Mouse (Mus musculus) liver, embryonic 16.5 days (tissue): ENCODE results near the gene Chp2. TPM values are rescaled to one million over a fixed set of nuclear protein-coding genes. Genes with fewer than 3 reads are reported as not detected.

Experiments
- ATAC-seq: fragments of 200-750 bp; cut with Nextera tagmentation; 2 replicates; pipeline ENCODE4 v1.8.0; 2017; ENCODE audit warnings: low read depth, mild to moderate bottlenecking, moderate number of reproducible peaks, moderate library complexity
- H3K27ac ChIP-seq: fragments of 300-500 bp; sonication (generic); 2 replicates; pipeline ENCODE4 v1.5.1; 2014; ENCODE audit warnings: mild to moderate bottlenecking, low read length
- H3K27me3 ChIP-seq: fragments of 300-500 bp; sonication (generic); 2 replicates; pipeline ENCODE4 v1.6.1; 2014; ENCODE audit warnings: low read depth, low read length, mixed read lengths; ENCODE audit not compliant: control insufficient read depth, insufficient read depth
- H3K36me3 ChIP-seq: fragments of 300-500 bp; sonication (generic); 2 replicates; pipeline ENCODE4 v1.6.1; 2014; ENCODE audit warnings: mild to moderate bottlenecking; ENCODE audit not compliant: control insufficient read depth, insufficient read depth
- H3K4me1 ChIP-seq: fragments of 300-500 bp; sonication (generic); 2 replicates; pipeline ENCODE4 v1.6.1; 2014; ENCODE audit warnings: low read depth, low read length, mixed read lengths; ENCODE audit not compliant: control insufficient read depth
- H3K4me2 ChIP-seq: fragments of 300-500 bp; sonication (generic); 2 replicates; pipeline ENCODE4 v1.6.1; 2014; ENCODE audit warnings: low read depth, low read length, mixed read lengths
- H3K4me3 ChIP-seq: fragments of 300-500 bp; sonication (generic); 2 replicates; pipeline ENCODE4 v1.5.1; 2014; ENCODE audit warnings: low read depth, mild to moderate bottlenecking, low read length
- H3K9ac ChIP-seq: fragments of 300-500 bp; sonication (generic); 2 replicates; pipeline ENCODE4 v1.6.1; 2014; ENCODE audit warnings: low read depth, low read length
- H3K9me3 ChIP-seq: fragments of 300-500 bp; sonication (generic); replicated peaks from 2 replicates; pipeline ENCODE4 v1.6.1; 2016; ENCODE audit warnings: low read length; ENCODE audit not compliant: control insufficient read depth
- WGBS: fragments of 180-500 bp; shearing (Covaris S2); extraction: QIAGEN DNeasy Blood & Tissue Kit; methylation state at CpG from one replicate; pipeline ENCODE4 v1.1.7; 2014; ENCODE audit not compliant: insufficient replicate concordance; 5-methylcytosine and 5-hydroxymethylcytosine counted together
- polyA plus RNA-seq: library from polyadenylated mRNA; unstranded; fragments of >200 nt; fragmentation: Nextera tagmentation; extraction: Ambion mirVana; gene quantifications from 2 replicates; pipeline ENCODE4 v1.2.1, GENCODE M21; 2015

Gene Chp2
- polyA plus RNA-seq, 1 experiment from 2014 or later = 3.1 TPM

DNA sequence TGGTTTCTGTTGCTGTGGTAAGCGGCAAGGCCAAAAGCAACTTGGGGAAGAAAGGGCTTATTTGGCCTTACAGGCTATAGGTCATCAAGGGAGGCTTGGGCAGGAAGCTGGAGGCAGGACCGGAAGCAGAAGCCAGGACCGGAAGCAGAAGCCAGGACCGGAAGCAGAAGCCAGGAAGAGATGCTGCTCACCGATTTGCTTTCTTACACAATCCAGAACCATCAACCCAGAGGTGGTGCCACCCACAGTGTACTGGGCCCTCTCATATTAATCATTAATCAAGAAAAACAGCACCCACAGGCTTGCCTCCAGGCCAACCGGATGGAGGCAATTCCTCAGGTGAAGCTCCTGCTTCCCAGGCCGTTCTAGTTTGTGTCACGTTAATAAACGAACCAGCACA, 22.5 kb upstream of the Chp2 start:
- no peak overlapping the region for H3K4me3 ChIP-seq
- no peak overlapping the region for H3K4me2 ChIP-seq
- H3K9ac ChIP-seq = no peak overlapping the region
- ATAC-seq = 0 out of 2 replicates have a peak, but pooled peaks have one; percentile 37
- 56% methylated on average over 9 of the region's 9 CpGs for WGBS
- H3K36me3 ChIP-seq = no peaks in the 10 kb centered on the region
- no peaks in the 10 kb centered on the region for H3K4me1 ChIP-seq
- no peaks in the 10 kb centered on the region for H3K27me3 ChIP-seq
- H3K9me3 ChIP-seq = no peaks in the 10 kb centered on the region
- H3K27ac ChIP-seq = no peak overlapping the region

DNA sequence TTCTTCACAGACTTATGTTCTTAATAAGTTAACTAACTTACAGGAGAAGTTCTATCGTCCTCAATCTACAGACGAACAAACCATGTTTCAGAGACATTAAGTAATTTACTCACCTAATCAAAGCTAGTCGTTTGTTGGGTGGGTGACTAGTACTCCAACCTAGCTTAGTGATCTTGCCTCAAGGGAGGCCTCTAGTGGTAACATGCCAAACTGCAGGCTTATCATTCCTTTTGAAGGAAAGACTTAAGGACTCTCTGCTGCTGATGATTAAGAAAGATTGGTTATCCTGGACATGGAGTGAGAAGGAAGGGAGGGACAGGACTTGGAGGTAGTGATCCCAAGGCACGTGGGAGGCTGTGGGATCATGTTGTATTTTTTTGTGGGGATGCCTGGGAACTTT, 22.0 kb upstream of the Chp2 start:
- Histone ChIP-seq H3K27me3 (no peaks in the 10 kb centered on the region), H3K36me3 (no peaks in the 10 kb centered on the region), H3K27ac (no peak overlapping the region), H3K9me3 (no peaks in the 10 kb centered on the region), H3K4me1 (no peaks in the 10 kb centered on the region), H3K9ac (no peak overlapping the region), H3K4me2 (no peak overlapping the region), H3K4me3 (no peak overlapping the region)
- 20% methylated on average over 4 of the region's 4 CpGs for WGBS
- ATAC-seq = no peak

DNA sequence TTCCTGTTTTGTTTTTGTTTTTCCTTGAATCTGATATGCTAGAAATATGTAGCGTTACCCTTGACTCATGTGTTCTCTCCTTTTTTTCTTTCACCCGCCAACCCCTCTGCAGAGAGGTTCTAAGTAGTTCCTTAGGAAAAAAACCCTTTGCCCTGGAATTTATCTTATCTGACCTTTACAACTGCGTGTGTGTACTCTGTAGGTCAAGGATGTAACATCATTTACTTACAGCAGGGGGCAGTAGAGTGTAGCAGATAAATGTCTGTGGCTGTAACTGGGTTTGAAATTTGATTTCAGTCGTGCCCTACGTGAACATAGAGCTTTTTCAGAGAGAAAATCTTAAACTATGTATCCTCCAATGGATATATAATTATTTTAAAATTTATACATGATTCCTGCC, 20.0 kb upstream of the Chp2 start:
- no peak overlapping the region for H3K4me3 ChIP-seq
- H3K4me1 ChIP-seq = no peaks in the 10 kb centered on the region
- no peaks in the 10 kb centered on the region for H3K36me3 ChIP-seq
- no peaks in the 10 kb centered on the region for H3K27me3 ChIP-seq
- H3K9ac ChIP-seq = no peak overlapping the region
- no peak overlapping the region for H3K27ac ChIP-seq
- ATAC-seq = no peak
- no peaks in the 10 kb centered on the region for H3K9me3 ChIP-seq
- no peak overlapping the region for H3K4me2 ChIP-seq
- WGBS = 24% methylated on average over 5 of the region's 5 CpGs

DNA sequence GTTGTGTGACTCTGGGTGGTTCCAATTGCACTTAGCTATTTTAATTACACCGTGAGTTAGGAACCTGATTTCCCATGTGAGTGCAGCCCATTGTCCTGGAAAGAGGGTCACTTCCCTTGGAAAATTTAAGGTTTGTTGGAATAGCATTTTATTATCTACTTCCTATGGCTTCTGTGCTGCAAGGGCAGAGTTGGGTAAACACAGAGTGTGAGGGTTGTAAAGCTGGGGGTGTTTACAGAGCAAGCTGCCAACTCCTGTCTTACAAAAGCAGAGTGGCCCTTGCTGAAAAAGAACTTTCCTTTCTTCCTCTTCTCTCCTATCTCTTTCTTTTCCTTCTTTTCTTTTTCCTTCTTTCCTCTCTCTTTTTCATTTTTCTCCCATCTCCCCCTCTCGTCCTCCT, 15.4 kb upstream of the Chp2 start:
- H3K4me3 ChIP-seq = no peak overlapping the region
- H3K36me3 ChIP-seq = no peaks in the 10 kb centered on the region
- H3K9ac ChIP-seq = no peak overlapping the region
- H3K4me2 ChIP-seq = no peak overlapping the region
- no peak overlapping the region for H3K27ac ChIP-seq
- no peaks in the 10 kb centered on the region for H3K9me3 ChIP-seq
- no peaks in the 10 kb centered on the region for H3K27me3 ChIP-seq
- H3K4me1 ChIP-seq = no peaks in the 10 kb centered on the region
- 19% methylated on average over 2 of the region's 2 CpGs for WGBS
- ATAC-seq = peak; percentile 47

DNA sequence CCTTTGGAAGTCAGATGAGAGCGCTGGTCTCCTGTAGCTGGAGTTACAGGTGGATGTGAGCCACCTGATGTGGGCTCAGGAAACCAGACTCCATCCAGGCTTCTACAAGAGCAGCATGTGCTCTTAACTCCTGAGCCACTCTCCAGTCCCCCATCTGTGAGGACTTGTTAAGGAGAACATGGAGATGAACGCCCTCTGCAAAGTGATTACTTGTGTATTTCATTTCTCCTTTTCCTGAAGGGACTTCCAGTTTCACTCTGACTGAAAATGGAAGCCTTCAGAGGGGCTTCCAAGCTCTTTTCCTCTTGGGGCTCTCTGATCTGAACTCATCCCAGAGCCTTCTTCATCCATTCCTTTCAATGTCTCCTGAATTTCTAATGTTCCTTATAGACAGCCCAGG, 13.2 kb upstream of the Chp2 start:
- Histone ChIP-seq H3K4me2 (no peak overlapping the region), H3K27me3 (no peaks in the 10 kb centered on the region), H3K27ac (no peak overlapping the region), H3K9me3 (no peaks in the 10 kb centered on the region), H3K4me3 (no peak overlapping the region), H3K36me3 (no peaks in the 10 kb centered on the region), H3K9ac (no peak overlapping the region), H3K4me1 (no peaks in the 10 kb centered on the region)
- ATAC-seq = no peak
- 52% methylated on average over 2 of the region's 2 CpGs for WGBS

DNA sequence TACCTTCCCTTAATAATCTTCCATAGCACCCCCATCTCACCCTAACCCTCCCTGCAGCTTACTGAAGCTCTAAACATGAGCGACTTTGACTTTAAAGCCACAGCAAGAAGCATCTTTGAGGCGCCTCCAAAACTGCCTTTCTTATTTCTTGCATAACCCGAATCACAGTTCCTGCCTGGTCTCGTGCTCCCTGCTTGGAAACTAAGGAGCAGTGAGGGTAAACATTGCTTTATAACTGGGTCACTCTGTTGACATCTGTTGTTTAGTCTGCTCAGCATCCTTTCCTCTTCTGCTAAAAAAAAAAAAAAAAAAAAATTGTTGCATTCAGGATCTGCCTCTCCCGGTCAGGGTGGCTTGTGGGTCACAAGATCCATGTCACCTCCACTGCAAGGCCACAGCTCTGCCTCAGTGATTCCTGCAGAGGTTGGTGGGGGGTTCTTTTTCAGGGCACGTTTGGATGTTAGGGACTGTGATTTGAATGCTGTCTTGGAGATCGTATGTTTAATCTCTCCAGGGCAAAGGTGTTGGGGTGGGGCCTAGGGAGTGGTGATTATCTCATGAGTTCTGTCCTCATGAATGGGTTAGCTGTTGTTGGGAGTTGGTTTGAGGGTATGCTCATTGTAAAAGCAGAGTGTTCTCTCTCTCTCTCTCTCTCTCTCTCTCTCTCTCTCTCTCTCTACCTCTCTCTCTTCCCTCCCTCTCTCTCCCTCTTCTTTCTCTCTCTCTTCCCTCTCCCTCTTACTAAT, 10.8 kb upstream of the Chp2 start:
- Histone ChIP-seq H3K4me3 (no peak overlapping the region), H3K27me3 (no peaks in the 10 kb centered on the region), H3K4me2 (no peak overlapping the region), H3K27ac (no peak overlapping the region), H3K4me1 (no peaks in the 10 kb centered on the region), H3K36me3 (no peaks in the 10 kb centered on the region), H3K9me3 (no peaks in the 10 kb centered on the region), H3K9ac (no peak overlapping the region)
- WGBS = 36% methylated on average over 7 of the region's 7 CpGs
- no peak for ATAC-seq

DNA sequence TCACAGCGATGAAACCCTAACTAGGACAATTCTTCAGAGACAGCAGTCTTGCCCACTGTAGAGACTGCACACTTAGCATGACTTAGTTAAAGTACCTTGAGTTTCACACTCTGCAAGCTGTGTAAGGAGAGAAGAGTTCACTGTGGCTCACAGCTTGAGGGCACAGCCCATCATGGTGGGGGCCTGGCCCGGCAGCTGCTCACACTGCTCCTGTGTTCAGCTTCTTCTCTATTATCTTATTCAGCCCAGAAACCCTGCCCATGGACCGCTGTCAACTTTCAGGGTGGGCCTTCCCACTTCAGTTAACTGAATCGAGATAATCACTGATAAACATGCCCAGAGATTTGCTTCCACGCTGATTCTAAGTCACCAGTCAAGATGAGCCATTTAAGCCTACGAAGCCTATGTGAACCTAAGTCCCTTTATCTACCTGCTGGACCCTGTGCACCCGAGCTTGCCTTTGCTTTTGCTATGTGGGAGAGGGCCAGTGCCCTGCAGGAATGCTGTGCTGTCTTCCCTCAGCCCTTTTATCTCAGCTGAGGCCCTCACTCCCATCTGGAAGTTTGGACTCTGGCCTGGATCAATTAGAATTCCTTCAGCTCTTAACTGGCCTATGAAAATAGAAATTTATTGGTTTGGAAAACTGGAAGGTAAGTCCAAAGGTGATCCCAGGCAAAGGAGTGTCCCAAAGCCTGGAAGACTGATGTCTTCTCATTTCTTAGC, 6.9 kb downstream of the Chp2 start:
- Histone ChIP-seq H3K27me3 (no peaks in the 10 kb centered on the region), H3K36me3 (no peaks in the 10 kb centered on the region), H3K4me1 (no peaks in the 10 kb centered on the region), H3K4me3 (no peak overlapping the region), H3K4me2 (no peak overlapping the region), H3K9me3 (no peaks in the 10 kb centered on the region), H3K27ac (no peak overlapping the region), H3K9ac (no peak overlapping the region)
- 42% methylated on average over 7 of the region's 7 CpGs for WGBS
- no peak for ATAC-seq

DNA sequence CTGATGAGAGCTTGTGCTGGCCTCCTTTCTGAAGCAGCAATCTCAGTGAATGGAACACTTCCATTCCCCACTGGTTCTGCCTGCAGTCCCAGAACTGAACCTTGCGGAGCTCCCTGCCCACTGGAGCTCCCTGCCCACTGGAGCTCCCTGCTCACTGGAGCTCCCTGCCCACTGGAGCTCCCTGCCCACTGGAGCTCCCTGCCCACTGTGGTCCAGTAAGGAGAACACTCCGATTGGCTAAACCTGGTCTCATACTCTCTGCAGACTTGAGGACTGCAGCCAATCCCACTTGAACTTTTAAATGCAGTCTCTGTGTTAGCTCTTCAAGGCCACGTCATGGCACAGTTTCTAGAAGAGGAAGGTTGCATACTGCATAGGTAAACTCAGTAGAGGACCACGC, 7.4 kb downstream of the Chp2 start:
- Histone ChIP-seq H3K27me3 (no peaks in the 10 kb centered on the region), H3K9ac (no peak overlapping the region), H3K4me2 (no peak overlapping the region), H3K27ac (no peak overlapping the region), H3K4me3 (no peak overlapping the region), H3K4me1 (no peaks in the 10 kb centered on the region), H3K36me3 (no peaks in the 10 kb centered on the region), H3K9me3 (no peaks in the 10 kb centered on the region)
- 55% methylated on average over 4 of the region's 4 CpGs for WGBS
- ATAC-seq = no peak

DNA sequence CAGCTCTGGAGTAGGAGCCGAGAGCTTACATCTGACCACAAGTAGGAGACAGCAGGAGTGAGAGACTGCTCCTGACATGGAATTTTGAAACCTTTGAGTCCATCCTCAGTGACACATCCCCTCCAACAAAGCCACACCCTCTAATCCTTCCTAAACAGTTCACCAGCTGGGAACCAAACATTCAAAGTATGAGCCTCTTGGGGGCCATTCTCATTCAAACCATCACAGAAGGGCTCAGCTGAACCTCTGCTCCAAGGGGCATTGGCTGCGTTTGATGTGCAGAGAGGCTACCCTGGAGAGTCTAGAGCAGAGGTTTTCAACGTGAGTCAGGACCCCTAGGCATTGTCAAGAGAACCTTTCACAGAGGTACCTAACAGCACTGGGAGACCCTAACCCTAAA, 10.0 kb downstream of the Chp2 start:
- no peaks in the 10 kb centered on the region for H3K36me3 ChIP-seq
- no peak overlapping the region for H3K27ac ChIP-seq
- no peaks in the 10 kb centered on the region for H3K9me3 ChIP-seq
- no peaks in the 10 kb centered on the region for H3K27me3 ChIP-seq
- no peak overlapping the region for H3K4me3 ChIP-seq
- no peaks in the 10 kb centered on the region for H3K4me1 ChIP-seq
- WGBS = 48% methylated on average over 3 of the region's 3 CpGs
- no peak for ATAC-seq
- no peak overlapping the region for H3K4me2 ChIP-seq
- no peak overlapping the region for H3K9ac ChIP-seq
